Mouse (Mus musculus) thymus, postnatal 36 days (tissue): ENCODE measurements at regions not wholly inside any gene's neighbourhood (a gene's known extent, or its start where the extent isn't known, plus 50 kb on each side); places are given as distances from the start of the nearest gene placed in this dataset.

Source experiments
- DNase-seq, 2 experiments: peaks; one replicate each; pipeline ENCODE4 v3.0.0; 2022; ENCODE audit warnings: mixed read lengths in 2 of 2

DNA sequence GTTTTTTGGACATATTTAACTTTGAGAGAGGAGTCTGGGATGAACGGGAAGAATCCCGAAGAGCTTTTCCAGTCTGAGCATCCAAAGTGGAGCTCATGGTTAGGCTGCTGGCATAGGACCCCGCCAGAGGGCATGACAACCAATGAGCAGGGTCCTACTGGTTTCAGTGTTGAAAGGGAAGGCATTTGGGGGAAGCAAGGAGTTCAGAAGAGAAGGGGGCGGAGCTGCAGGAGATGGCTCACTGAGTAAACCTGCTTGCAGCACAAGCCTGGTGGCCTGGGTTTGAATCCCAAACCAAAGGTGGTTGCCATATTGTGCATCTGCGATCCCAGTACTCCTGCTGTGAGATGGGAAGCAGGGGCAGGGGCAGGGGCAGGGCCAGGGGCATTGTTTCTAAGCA, 161.4 kb upstream of the Ubr2 start:
- DNase-seq: peak in 1 of 2 experiments; percentile 28

DNA sequence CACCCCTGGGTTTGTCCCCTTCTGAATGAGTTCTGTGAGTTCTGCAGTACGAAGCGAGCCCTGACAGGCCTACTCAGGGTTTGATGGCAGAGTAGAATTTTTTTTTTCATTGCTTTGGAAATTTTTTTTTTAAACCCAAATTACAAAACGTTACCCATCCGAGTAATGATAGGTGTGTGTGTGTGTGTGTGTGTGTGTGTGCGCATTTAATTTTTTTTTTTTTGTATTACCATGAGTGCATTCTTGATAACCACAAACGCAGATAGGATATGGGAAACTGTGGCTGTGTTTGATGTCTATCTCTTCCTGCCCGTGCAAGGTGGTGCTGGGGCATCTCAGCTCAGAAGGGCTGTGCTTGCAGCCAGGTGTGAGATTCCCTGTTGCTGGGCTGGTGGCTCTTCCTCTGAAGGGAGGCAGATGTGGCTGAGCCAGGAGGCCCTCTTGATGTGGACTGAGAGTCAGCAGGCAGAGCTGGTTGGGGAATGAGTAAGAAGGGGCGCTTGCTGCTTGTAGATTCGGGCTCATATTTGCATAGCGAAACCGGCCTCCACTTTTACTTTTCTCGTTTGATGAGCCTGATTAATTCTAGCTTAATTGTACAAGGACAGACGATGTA, 160.7 kb upstream of the Ubr2 start:
- DNase-seq: peak; percentile 63 to 75

- no peak for DNase-seq
Observed at GRCm38 (mm10) chr17:47168105-47168504, 157.7 kb upstream of the Ubr2 start.

- DNase-seq: no peak
Observed at GRCm38 (mm10) chr17:47163677-47164340, 153.5 kb upstream of the Ubr2 start.

DNA sequence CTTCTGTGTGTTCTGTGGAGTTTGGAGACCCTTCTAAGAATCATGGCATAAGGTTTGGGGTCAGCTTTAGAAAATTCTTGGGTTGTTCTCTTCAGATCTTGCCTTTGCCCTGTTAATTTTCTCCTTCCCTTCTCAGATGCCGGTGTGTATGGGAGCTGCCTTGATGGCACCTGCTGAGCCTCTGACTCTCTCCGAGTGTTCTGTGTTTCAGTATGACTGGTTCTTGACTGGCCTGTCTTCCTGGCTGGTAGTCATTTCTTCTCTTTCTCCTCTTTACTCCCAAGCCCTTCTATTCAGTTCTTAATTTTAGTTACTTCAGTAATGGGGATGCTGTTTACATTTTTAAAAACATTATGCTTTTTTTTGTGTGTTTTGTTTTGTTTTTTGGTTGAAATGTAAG, 152.1 kb upstream of the Ubr2 start:
- DNase-seq: no peak

GRCm38 (mm10) chr17:47156237-47156636, 145.9 kb upstream of the Ubr2 start:
- no peak for DNase-seq

GRCm38 (mm10) chr17:47151557-47152278, 141.4 kb upstream of the Ubr2 start:
- DNase-seq: no peak

GRCm38 (mm10) chr17:47151193-47151556, 140.8 kb upstream of the Ubr2 start:
- DNase-seq: no peak

DNA sequence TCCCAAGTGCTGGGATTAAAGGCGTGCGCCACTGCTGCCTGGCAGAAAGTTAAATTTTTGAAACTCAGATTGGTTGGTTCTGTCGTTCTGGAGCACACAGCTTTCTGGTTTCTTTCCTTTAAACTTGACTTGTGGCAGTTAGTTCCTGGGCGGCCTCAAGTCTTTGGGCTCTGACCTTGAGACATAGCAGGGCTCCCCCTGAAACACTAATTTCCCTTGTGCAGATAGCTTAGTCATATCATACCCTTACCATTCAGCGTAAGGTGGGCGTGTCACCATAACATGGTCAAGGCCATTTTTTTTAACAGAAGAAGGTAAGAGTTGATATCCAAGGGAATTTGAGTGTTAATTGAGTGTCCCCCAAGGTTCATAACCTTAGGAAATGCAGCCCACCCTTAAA, 140.3 kb upstream of the Ubr2 start:
- DNase-seq: no peak

DNA sequence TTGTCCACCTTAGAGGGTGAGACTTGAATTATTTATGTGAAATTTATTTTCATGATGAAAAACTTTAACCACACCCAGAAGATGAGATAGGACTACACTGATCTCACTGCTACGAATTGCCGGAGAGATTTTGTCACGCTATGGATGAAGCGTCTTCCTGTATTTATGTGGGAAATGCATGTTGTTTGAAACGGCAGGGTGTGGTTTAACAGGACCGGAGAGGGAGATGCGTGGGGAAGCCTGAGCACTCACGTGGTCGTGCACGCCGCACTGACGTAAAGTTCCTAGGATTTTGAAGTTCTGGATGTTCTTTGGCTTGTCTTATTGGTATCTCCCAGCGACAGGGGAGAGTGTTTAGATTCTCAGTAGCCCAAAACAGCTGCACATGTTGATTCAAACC, 139.3 kb upstream of the Ubr2 start:
- no peak for DNase-seq

DNA sequence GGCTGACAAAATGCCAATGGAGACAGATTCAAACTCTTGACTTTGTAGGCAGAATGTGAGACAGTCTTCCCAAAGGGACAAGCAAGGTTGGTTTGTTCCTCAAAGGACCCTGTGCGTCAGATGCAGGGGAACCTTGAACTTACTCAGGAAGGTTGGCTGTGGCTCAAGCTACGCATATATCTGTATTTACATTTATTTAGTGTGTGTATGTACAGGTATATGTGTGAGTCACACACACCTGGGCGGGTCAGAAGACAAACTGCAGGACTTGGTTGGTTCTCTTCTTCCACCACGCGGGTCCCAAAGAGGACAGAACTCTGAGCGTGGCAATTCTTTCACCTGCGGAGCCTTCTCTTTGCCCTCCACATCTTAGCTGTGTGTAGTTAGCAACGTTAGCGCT, 138.8 kb upstream of the Ubr2 start:
- no peak for DNase-seq

DNA sequence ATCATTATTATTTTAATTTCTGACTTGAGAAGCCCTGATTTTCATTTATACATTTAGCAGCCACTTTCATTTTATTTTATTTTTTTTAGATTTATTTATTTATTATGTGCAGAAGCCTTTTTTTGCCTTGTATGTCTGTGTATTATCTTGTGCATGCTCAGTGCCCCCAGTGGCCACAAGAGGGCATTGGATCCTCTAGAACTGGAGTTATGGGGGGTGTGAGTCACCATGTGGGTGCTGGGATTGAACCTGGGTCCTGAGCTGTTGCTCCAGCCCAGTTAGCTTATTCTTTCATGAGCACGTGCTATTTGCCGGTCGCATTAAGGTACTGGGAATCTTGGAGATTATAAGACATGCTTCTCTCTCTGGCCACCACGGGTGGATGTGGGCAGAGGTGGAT, 136.3 kb upstream of the Ubr2 start:
- DNase-seq: peak; percentile 44 to 45

GRCm38 (mm10) chr17:47145590-47145989, 135.2 kb upstream of the Ubr2 start:
- DNase-seq: no peak

DNA sequence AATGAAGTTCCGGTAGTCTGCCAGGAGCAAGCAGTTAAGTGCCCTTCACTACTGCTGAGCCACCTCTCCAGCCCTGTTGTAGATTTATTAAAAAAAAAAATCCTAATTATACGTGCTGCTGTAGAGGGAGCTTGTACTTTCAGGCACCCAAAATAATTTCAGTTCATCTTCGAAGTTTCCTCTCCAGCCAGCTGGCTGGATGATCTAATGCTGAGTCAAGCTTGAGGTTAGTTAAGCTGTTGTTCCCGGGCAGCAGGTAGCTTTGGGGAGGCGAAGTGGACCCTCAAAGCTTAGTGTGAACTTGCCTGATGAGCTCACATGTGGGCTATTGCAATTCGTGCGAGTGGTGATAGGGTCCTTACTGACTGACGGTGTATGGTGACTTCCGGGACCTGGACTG, 134.6 kb upstream of the Ubr2 start:
- DNase-seq: no peak

GRCm38 (mm10) chr17:47144460-47144859, 134.1 kb upstream of the Ubr2 start:
- DNase-seq: no peak

GRCm38 (mm10) chr17:47143898-47144297, 133.5 kb upstream of the Ubr2 start:
- DNase-seq: no peak

DNA sequence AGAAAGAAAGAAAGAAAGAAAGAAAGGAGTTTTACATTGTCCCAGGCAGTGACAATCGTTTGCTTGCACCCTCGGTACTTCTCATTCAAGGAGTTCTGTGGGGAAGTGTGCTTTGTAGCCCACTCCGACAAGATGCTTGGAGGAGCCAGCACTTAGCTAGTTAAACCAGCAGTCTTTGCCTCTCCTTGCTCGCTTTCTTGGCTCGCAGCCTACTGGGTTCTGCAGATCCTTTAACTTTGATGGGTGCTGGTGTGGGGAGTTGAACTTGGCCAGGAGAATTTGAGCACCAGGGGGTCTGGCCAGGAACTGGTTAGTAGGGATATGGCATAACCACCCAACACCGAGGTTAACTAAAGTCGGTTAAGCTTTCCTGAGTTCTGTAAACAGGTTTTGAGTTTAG, 132.5 kb upstream of the Ubr2 start:
- no peak for DNase-seq

DNA sequence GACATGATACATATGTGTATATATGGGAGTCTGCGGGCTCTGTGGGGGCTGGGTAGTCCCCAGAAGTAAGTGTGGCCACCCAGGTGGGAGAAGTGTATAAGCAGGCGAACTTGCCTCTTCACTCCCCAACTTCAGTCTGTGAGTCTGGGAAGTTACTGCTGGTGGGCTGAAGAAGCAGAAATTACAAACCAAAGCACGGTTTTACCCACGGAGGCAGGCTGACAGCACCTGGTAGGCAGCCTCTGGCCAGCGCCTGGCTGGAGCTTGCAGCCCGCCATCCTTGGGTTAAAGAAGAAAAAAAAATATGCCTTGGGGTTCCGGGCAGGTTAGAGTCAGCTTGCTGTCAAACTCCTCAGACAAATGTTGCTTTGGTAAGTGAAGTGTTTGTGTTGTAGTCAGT, 131.9 kb upstream of the Ubr2 start:
- peak; percentile 18 to 26 for DNase-seq

GRCm38 (mm10) chr17:47141843-47142215, 131.5 kb upstream of the Ubr2 start:
- peak; percentile 32 to 49 for DNase-seq

DNA sequence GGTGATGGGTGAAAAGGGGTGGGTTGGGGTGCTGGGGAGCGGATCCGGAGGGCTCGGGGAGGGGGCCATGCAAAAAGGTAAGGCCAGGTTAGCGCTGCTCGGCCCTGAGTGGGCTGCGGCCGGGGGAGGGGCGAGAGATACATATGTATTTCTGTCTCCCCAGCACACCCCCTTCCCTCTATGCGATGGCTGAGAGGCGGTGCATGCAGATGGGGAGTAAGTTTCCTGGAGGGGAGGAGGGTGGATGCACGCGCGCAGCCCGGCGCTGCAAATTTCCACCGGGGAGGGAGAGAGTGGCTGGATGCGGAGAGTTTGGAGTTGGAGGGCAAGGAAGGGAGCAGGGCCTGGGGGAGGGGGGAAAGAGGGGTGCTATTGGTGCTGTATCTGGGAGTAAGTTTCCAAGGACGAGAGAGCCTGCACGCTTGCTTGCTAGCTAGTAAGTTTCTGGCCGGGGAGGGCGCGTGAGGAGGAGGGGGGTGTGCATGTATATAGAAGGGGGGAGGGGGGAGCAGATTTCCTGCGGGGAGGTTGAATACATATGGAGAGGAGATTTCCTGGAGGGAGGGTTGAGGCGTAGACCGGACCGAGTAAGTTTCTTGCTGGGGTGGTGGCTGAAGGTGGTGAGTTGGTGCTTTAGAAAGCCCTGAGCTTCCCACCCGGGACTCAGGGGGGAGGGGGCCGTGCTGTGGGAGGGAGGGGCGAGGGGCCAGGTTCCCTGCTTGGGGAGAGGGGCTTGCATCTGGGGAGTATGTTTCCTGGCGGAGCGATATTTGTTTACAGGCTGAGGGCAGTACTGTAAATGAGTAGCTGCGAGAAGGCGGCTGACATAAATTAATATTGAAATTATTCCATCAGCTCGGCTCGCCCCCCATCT, 130.8 kb upstream of the Ubr2 start:
- DNase-seq: peak; percentile 79 to 86

GRCm38 (mm10) chr17:47140241-47140968, 130.0 kb upstream of the Ubr2 start:
- DNase-seq: peak; percentile 73 to 84

DNA sequence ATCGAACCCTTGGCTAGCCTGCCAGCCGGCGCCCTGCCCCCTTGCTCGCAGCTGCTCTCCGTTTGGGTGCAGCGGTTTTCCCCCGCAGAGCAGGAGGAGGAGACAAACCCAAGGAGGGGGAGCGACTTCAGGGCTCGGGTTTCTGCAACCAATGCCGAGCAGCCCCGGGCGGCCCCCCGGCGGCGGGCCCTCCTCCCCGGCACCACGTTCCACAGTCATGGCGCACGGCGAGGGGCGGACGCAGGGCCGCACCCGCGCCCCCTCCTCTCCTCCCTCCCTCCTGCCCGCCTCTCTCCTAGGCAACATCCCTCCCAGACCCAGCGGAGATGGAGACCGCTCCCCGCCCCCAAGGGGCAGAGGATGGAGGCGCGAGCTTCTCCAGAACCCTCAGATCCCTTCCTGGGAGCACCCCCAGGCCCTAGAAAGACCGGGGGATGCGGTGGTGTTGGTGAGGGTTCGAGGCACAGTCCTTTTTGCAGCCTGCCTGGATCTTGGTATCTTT, 129.4 kb upstream of the Ubr2 start:
- DNase-seq: peak; percentile 95 to 99
